Mouse (Mus musculus): ENCODE results near the gene Dffb. TPM values are rescaled to one million over a fixed set of nuclear protein-coding genes. Genes with fewer than 3 reads are reported as not detected.

Gene Dffb
- polyA plus RNA-seq, 1 experiment from 2014 or later = 25.5 TPM

DNA sequence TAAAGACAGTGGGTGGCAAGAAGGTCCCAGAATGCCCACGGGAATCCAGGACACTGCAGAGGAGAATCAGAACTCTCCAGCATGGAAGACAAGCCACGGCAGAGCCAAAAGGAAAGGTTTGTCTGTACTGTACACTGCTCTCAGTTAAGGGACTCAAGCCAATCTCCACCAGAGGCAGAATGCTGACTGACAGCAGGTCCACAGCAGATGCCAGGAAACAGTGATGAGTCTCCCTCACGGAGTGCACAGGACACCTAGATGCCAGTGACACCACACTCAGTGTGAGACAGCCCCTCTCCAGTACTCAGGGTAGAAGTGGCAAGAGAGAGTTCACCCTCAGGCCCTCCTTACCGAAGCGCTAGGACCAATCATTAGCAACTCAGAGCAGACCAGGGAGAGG, 8.3 kb downstream of the Dffb start:
- no peak for DNase-seq (ENCODE audit: low spot score)

DNA sequence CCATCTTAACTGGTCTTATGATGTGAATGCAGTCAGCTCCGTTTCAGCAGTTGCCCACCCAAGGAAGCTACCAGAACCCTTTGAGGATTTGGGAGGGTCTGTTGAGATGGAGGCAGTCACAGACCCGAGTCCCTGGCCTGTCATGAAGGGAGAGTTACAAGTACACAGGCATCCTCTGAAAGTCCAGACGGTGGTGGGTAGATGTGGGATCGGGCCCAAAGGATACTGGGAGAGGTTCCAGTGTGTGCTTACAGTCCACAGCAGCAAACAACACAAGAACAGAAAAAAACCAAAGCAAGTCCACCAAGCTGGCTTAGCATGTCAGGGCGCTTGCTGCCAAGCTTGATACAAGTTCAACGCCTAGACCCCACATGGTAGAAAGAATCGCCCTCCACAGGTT, 12.3 kb downstream of the Dffb start:
- no peak for DNase-seq (ENCODE audit: low spot score)

DNA sequence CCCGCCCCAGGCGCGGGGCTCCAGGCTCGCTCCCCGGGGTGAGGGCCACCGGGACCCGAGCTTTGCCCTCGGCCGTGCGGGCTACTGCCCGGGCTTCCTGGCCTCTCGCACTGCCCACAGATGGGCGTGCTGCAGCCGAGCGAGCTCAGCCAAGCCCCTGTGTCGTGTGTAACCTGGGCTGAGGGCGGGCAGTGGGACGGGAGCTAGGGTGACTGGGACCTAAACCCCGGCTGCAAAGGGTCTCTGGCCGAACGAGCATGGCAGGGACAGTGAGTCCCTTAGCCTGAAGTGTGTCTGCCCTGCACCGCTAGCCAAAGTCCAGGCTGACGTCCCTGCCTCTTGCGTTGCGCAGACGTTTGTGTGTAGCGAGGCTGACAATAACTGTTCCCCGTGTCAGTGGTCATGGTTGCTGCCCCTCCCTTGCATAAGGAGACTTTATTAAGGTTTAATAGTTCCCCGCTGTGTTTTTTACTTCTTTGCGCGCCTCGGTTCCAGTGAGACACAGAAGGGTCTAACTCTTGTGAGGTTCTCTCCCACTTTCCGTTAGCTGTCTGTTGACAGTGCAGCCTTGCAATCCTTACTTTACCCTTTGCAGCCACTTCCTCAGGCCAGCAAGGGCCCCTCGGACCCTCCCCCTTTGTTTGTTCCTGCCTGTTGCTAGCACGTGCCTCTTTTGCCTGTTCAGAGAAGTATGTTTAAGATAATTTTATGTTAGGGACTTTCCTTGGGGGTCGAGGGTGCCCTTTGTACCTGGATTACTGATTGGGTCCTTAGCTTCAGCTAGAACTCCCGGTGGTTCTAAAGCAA, 17.3 kb downstream of the Dffb start:
- no peak for DNase-seq (ENCODE audit: low spot score)

DNA sequence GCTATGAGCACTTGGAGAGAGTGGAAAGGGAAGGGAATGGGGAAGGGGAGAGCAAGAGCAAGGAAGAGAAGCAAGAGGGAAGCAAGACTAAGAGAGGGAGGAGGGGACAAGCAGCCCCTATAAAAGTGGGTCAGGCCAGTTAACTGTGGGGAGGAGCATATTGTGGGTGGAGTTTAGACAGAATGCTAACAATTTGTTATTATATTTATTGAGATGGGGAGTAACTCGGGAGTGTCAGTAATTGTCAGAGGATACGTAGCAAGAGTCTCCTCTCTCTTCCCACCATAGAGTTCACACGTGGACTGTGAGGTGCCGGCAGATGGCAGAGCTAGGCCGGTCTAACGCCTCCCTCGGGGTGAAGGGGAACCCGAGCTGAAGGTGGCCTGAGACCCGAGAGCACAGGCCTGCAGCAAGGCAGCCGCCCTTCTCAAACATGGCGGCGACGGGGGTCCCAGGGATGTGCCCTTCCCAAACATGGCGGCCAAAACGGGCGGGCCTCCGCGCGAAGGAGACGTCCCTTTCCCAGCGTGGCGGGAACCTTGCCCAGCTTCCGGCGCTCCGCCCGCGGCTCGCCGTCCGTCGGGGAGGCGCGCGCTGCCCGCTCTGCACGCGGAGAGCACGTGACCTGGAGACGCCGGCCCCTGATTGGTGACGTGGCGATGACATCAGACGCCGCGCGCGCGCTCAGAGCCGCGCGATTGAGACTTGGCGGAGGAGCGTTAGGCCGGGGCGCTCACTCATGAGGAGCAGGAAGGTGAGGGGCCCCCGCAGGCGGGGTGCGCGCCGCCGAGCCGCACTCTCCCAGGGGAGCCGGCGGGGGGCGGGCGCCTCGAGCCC, 18.1 kb downstream of the Dffb start, which contains the start of gene A430005L14Rik:
A430005L14Rik (plus strand) TSS at position 669 of the 837 bp plus-strand sequence.
- DNase-seq (ENCODE audit: low spot score) = peak; percentile 98

DNA sequence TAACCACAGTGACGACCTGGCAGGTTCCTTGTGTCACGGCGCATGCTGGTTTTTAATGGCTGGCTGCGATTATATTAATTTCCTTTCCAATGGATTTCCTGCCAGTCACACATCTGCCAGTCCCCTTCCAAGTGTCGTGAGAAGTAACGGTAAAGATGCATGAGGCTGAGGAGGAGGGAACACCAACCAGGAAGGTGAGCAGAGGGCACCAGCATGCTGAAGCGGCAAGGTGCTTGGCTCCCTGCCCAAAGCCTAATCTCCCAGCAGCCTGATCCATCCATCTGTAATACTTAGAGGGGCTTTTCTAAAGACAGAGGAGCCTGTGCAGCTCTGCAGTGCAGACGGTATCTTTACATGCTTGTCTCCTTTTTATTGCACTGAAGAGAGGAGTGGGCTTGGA, 19.3 kb downstream of the Dffb start:
- DNase-seq (ENCODE audit: low spot score) = no peak

DNA sequence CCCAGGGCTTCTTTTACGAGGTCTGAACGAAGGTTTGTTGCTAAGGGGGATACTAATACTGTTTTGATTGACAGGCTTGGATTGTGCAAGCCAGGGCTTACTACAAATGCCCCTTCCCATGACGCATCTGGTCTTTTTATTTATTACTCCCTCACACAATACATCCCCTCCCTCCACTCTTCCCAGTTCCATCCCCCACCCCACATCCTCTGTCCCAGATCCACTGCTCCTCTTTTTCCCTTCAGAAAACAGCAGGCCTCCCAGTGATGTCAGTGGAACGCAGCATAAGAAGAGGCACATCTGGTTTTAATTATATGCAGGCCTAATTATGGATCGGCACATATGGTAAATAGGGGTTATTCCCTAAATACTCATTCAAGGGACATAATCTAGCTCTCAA, 23.2 kb downstream of the Dffb start:
- no peak for DNase-seq (ENCODE audit: low spot score)

DNA sequence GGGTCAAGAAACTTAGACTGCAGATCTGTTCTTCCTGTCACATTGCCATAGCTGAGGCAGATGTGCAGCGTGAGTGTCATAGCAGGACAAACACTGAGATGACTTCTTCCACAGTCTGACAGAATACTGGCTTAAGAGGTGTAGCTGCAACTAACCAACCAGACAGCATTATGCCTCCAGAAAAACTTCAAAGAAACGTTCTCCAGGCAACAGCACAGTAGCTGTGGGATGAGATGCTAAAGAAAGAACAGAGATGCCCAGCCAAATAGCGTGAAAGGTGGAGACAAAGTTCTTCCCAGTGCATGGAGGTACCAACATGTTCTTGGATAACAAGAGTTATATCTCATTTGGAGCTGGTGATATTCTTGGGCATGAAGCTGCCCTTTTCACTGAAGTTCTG, 23.8 kb downstream of the Dffb start:
- no peak for DNase-seq (ENCODE audit: low spot score)

DNA sequence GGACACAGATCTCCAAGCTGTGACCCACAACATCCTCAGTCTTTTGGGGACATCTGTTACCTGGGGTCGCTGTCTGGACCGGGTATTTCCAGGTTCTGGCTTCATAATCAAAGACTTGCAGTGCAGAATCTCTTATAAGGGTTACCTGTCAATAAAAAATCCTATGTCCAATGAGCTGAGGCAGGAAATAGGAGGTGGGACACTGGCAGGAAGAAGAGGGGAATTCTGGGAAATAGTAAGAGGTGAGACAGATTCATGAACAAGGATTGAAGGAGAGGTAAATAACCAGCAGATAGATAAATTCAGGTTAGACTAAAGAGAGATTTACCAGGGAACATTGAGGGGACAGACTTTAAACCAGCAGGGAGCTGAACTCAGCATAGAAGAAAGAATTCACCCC, 24.6 kb downstream of the Dffb start:
- no peak for DNase-seq (ENCODE audit: low spot score)

DNA sequence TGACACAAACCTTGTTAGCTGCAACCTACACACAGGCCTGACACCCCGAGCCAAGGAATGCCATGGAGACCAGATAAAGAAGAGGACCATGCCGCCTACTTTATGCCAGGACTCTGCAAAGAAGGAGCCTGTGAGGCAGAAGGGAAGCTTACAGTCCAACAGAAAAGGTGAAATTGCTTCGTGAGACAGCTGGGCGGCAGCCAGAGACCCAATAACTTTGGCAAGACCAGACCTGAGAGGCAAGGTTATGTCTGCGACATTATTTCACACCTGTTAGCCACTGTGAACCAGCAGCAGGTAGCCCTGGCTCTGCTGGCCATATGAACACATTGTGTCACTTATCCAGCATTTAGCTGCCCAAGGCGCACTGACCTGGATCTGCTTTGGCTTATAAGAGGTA, 29.2 kb downstream of the Dffb start:
- DNase-seq (ENCODE audit: low spot score) = no peak

DNA sequence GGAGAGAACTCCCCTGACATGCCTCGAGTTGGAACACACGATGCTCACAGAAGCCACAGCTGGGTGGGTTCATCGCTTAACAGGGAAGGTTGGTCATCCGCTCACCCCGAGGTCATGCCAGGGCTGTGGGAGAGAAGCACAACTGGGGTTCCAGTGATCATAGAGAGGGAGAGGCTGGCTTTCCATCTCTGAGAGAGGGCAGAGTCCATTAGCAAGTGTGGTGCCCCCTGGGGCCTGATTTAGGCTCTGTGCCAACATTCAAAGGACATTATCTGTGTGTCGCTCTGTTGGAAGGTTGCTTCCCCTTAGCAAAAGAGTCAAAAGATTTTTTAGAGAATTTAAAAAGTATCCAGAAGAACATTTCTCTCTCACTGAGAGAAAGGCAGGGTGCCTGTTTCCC, 30.7 kb downstream of the Dffb start:
- no peak for DNase-seq (ENCODE audit: low spot score)

DNA sequence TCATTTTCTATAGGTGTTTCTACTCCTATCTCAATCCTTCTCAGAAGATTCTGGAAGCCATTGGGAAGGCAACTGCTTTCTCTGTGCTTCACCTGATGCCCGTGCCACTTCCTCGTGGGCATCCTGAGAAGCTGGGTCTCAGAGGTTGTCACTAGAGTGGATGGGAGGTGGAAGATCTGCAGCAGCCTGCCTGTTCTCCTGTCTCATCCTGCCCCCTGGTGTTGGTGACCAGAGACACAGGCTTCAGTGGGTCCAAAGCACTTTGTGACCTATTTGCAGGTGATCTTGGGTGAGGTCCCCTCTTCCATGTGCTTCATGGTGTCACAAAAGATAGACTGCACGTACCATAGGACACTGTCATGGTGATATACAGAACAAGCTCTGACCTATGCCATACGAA, 31.7 kb downstream of the Dffb start:
- DNase-seq (ENCODE audit: low spot score) = no peak

DNA sequence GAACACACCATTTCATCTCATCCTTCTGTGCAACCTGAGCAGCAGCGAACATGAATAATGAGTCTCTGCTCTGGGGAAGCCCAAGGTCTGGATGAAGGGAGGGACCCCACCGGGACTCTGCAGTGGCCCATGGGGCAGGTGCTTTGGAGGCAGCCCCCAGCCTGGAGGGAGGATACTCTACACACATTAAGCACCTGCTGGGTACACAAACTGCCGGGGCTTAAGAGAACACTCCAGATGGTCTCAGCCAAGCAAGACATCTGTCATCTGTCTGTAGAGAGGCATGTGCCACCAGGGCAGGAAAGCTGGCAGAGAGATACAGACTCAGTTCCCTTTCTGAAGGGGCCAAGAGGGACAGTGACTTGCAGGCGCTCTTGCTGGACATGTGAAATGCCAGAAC, 45.0 kb downstream of the Dffb start:
- no peak for DNase-seq (ENCODE audit: low spot score)

DNA sequence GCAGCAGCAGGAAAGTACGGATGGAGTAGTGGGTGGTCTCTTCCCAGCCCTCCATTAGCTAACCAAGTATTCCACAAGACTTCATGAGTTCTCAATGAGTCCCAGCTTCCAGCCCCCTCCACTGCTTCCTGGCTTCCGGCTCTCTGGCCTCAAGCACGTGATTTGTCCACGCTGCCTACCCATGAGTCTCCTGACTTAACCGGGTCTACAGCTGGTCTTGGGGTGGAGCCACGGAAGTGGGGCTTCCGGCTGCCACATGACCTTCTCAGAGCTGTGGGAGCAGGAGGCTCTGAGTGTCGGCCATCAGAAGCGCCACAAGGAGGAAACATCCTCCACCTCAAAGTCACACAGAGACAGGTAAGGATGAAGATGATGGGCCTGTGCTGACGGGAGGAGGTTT, 45.5 kb downstream of the Dffb start:
- no peak for DNase-seq (ENCODE audit: low spot score)

DNA sequence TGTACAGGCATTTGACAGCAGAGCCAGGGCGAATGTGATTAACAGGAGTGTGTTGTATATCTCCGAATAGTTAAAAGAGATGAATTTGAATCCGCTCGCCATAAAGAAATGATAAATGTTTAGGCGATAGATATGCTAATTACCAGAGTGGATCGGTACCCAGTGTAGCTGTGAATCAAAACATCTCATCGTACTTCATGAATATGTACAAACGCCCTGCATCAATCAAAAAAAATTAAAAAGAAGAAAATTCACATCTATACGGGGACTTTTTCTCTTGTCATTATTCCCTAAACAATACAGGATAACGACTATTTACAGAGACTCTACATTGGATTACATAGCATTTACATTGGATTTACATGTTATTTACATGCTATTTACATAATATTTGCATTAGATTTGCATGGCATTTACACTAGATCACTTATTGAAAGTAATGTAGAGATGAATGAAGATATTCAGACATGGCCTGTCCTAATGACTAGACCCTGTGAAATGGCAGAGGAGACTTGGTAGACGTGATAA, 46.1 kb downstream of the Dffb start:
- no peak for DNase-seq (ENCODE audit: low spot score)

DNA sequence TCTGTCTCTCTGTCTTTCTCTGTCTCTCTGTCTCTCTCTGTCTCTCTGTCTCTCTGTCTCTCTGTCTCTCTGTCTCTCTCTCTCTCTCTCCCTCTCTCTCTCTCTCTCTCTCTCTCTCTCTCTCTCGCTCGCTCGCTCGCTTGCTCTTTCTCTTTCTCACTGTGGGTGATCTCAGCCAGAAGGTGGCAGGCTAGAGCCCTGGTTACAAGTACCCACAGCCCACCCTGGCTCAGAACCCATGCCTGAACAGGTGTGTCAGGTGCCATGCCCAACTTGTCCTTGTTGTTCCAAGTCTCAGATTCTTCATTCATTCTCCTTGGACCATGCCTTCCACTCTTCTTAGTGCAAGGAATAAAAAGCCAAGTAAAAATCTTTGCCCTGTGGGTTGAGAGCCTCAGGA, 52.8 kb downstream of the Dffb start:
- DNase-seq (ENCODE audit: low spot score) = peak; percentile 15

DNA sequence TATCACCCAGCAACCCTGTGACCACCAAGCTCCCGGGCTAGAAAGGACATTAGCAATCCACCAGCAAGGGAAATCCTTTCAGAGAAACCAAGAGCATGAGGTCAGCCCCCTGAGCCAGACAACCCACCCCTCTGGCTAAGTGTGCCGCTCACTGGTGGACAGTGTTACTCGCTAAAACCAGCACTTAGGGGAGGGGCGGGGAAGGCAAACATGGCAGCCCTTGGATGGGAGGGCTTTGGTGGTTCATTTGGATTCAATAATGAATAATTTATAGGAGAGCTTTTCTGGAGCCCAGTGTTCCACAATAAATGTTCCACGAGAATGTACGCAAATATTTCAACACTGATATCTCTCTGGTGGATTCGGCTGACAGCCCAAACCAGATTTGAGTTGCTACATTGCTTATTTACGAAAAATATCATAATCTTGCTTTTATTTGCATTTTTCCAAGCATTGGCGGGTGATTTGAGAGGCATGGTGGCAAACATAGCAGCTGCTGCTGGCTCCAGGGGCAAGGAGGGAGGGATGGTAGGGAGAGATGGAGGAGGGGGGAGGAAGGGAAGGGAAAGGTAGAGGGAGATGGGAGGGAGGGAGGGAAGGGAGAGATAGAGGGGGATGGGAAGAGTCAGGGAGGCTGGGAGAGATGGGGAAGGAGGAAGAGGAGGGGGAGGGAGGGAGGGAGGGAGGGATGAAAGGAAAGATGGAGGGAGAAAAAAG, 54.3 kb downstream of the Dffb start:
- DNase-seq (ENCODE audit: low spot score) = no peak

DNA sequence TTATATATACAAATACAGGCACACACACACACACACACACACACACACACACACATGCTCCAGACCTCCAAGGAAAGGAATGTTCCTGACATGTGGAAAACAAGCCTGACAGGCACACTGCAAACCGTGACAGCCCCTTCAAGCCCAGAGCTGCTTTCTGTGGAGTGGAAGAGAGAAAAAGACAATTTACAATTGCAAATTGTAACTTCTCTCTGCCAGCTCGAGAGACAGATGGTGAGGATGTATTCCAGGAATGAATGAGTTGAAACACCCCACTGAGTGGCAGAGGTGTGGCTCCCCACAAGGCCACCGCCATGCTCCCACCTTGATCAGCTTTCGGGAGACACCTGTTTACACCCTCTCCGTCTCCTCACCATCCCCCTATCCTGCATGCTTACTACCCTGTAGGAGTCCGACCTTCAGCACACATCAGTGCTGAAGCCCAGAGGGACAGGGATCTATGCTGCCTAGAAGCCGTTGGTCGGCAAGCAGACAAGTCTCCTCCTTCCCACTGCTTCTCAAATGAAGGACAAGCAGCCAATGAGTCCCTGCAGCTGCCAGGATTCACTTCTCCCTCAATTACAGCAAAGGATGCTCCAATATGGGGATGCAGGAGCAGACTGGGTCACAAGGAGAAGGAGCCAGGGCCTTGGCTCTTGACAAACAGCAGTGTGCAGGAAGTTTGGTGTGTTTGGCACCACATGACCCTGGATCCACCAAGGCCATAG, 57.0 kb downstream of the Dffb start:
- DNase-seq (ENCODE audit: low spot score) = no peak

All from thymus, postnatal 0 days (tissue).